Mouse (Mus musculus): Measurements from ENCODE around the gene Rps6ka4. TPM values are rescaled to one million over a fixed set of nuclear protein-coding genes. Genes with fewer than 3 reads are reported as not detected.
A peak's percentile ranks its signal among the peaks of the same experiment; 100 is the strongest.

Rps6ka4 gene
- polyA plus RNA-seq, 1 experiment from 2014 or later, result 7.0 TPM

DNA sequence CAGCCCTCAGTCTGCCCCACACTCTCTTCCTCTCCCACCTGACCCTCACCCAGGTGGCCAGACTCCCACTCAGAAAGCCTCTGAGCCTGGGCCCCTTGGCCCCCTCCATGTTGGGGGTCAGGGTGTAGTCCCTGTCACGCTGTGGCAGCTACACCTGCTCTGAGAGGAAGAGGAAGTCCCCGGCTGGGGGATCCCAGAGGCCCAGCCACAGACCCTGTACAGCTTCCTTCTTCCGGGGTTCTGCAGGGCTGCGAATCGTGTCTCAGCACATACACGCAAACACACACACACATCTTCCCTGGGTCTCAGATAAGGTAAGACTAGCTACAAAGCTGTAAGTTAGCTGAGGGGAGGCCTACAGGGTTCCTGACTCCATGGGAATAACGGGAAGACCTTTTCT is 17.6 kb upstream of the Rps6ka4 start, which contains the start of gene Ccdc88b:
Ccdc88b (minus strand) TSS at position 181 of the 400 bp plus-strand sequence.
- ATAC-seq (ENCODE audit: low FRiP score), result no peak
- Histone ChIP-seq H3K27ac (no peak within 1 kb of the TSS), H3K4me1 (replicated peaks) (peaks cover 23% of the 10 kb centered on the region), H3K9ac (no peak within 1 kb of the TSS), H3K9me3 (no peaks in the 10 kb centered on the region), H3K36me3 (no peaks in the 10 kb centered on the region), H3K4me3 (no peak within 1 kb of the TSS), H3K4me2 (no peak within 1 kb of the TSS), H3K27me3 (peaks cover 28% of the 10 kb centered on the region)
- WGBS, result 72% methylated on average over 7 of the region's 7 CpGs

DNA sequence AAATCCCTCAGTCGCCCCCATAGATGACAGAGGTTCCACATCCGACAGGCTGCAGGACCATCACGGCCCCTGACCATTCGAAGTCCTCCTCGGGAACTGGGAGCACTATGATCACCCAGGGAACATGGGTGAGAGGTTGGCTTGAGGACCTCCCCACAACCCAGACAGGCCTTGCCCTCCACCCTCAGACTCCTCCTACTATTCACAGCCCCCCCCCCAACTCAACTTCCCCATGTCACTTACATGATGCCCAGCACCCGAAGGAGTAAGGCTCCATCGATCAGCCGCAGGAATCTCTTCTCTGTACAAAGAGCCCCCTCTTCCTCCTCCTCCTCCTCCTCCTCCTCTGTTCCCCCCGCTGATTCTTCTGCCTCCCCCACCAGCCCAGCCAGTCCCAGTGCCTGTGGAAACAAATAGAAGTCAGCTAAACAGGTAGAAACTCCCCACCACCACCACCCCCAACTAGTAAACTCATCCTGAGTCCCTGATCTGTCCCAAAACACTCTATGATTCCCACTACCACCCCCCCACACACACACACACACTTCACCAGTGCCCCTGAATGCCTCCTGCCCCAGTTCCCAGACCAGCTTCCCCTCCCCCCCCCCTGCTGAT is 17.1 kb upstream of the Rps6ka4 start:
- no peak overlapping the region for H3K4me2 ChIP-seq
- H3K9ac ChIP-seq, result no peak overlapping the region
- H3K27me3 ChIP-seq, result peaks cover 33% of the 10 kb centered on the region
- no peak overlapping the region for H3K4me3 ChIP-seq
- no peaks in the 10 kb centered on the region for H3K36me3 ChIP-seq
- H3K27ac ChIP-seq, result no peak overlapping the region
- peaks cover 23% of the 10 kb centered on the region for H3K4me1 ChIP-seq (replicated peaks)
- no peak for ATAC-seq (ENCODE audit: low FRiP score)
- H3K9me3 ChIP-seq, result no peaks in the 10 kb centered on the region
- WGBS, result 77% methylated on average over 9 of the region's 9 CpGs

- Histone ChIP-seq H3K4me3 (no peak overlapping the region), H3K9ac (no peak overlapping the region), H3K4me2 (no peak overlapping the region), H3K27me3 (peaks cover 34% of the 10 kb centered on the region), H3K36me3 (no peaks in the 10 kb centered on the region), H3K4me1 (replicated peaks) (peaks cover 23% of the 10 kb centered on the region), H3K27ac (no peak overlapping the region), H3K9me3 (no peaks in the 10 kb centered on the region)
- ATAC-seq (ENCODE audit: low FRiP score), result no peak
- WGBS, result 53% methylated on average over 3 of the region's 3 CpGs
These were observed 16.5 kb upstream of the Rps6ka4 start for GRCm38 (mm10) chr19:6857003-6857360.

GRCm38 (mm10) chr19:6856281-6857002 is 16.0 kb upstream of the Rps6ka4 start:
- Histone ChIP-seq H3K9me3 (no peaks in the 10 kb centered on the region), H3K9ac (no peak overlapping the region), H3K27me3 (peaks cover 39% of the 10 kb centered on the region), H3K4me3 (no peak overlapping the region), H3K36me3 (no peaks in the 10 kb centered on the region), H3K4me1 (replicated peaks) (peaks cover 23% of the 10 kb centered on the region), H3K4me2 (no peak overlapping the region), H3K27ac (no peak overlapping the region)
- peak; percentile 14; the same call in 1 of the 2 replicates for ATAC-seq (ENCODE audit: low FRiP score)
- 38% methylated on average over 12 of the region's 12 CpGs for WGBS

DNA sequence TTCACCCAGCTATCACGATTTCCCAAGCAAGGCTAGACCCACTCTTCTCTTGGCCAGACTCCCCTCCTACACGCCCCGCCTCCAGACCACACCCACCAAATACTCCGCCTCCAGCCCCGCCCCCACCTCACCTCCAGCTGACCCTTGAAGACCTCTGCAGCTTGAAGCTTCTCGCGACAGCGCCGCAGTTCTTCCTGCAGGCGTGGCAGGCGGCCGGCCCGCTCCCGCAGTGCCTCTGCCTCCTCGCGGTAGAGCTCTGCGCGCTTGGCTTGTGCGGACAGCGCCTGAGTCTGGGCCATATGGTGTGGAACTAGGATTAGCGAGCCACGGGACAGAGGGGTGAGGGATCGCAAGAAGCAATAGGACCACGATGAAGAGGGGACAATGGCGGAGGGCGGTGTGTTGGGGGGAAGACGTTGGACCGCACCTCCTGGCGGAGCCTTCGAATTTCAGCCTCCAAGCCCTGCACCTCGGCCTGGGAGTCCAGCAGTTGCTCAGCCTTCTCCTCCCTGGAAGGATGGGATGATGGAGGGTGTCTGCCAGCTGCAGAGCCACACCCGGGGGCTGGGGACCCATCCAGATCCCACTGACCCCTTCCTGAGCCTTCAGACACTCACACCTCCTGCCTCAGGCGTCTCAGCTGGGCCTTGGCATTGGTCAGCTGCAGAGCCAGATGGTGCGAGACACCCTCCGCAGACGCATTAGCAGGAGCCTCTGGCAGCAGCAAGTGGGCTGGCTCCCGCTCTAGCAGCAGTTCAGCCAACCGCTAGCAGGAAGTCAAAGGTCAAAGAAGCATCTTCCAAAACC is 15.0 kb upstream of the Rps6ka4 start:
- Histone ChIP-seq H3K4me1 (replicated peaks) (peaks cover 23% of the 10 kb centered on the region), H3K27ac (no peak overlapping the region), H3K4me3 (peak overlapping the region; percentile 22), H3K9ac (0 out of 2 replicates have a peak overlapping the region, but pooled peaks have one; percentile 35), H3K27me3 (peaks cover 40% of the 10 kb centered on the region), H3K4me2 (peak overlapping the region; percentile 45), H3K36me3 (no peaks in the 10 kb centered on the region), H3K9me3 (no peaks in the 10 kb centered on the region)
- ATAC-seq (ENCODE audit: low FRiP score), result peak; percentile 74
- WGBS, result 6% methylated on average over 38 of the region's 38 CpGs

- Histone ChIP-seq H3K9me3 (no peaks in the 10 kb centered on the region), H3K4me3 (no peak overlapping the region), H3K4me2 (no peak overlapping the region), H3K27me3 (peaks cover 48% of the 10 kb centered on the region), H3K27ac (no peak overlapping the region), H3K36me3 (no peaks in the 10 kb centered on the region), H3K9ac (no peak overlapping the region), H3K4me1 (replicated peaks) (peaks cover 23% of the 10 kb centered on the region)
- WGBS, result 86% methylated on average over 12 of the region's 12 CpGs
- ATAC-seq (ENCODE audit: low FRiP score), result no peak
These were observed 14.2 kb upstream of the Rps6ka4 start for GRCm38 (mm10) chr19:6854658-6855057.

- Histone ChIP-seq H3K4me3 (no peak overlapping the region), H3K4me1 (replicated peaks) (peaks cover 23% of the 10 kb centered on the region), H3K27ac (no peak overlapping the region), H3K4me2 (no peak overlapping the region), H3K9me3 (no peaks in the 10 kb centered on the region), H3K9ac (no peak overlapping the region), H3K27me3 (peaks cover 55% of the 10 kb centered on the region), H3K36me3 (no peaks in the 10 kb centered on the region)
- WGBS, result 79% methylated on average over 8 of the region's 8 CpGs
- no peak for ATAC-seq (ENCODE audit: low FRiP score)
These were observed 13.5 kb upstream of the Rps6ka4 start for GRCm38 (mm10) chr19:6853903-6854302.

GRCm38 (mm10) chr19:6852393-6853305 is 12.2 kb upstream of the Rps6ka4 start:
- Histone ChIP-seq H3K27ac (no peak overlapping the region), H3K4me1 (replicated peaks) (peaks cover 32% of the 10 kb centered on the region), H3K9me3 (no peaks in the 10 kb centered on the region), H3K9ac (no peak overlapping the region), H3K4me3 (no peak overlapping the region), H3K4me2 (no peak overlapping the region), H3K36me3 (no peaks in the 10 kb centered on the region), H3K27me3 (peaks cover 68% of the 10 kb centered on the region)
- no peak for ATAC-seq (ENCODE audit: low FRiP score)
- 80% methylated on average over 21 of the region's 21 CpGs for WGBS

DNA sequence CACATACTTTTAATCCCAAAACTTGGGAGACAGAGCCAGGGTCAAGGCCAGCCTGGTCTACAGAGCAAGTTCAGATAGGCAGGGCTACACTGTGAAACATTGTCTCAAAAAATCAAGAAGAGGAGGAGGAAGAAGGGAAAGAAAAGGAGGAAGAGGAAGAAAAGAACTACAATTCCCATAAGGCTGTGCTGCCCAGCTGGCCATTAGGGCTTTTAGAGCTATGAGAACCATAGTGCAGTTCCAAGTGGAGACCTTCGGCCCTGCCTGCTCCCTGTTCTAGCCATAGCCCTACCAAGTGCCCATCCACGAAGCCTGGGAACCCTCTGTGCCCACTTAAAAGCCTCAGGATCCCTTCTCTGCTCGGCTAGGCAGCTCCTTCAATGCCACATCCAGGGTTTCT is 11.1 kb upstream of the Rps6ka4 start:
- Histone ChIP-seq H3K27ac (no peak overlapping the region), H3K36me3 (no peaks in the 10 kb centered on the region), H3K9ac (no peak overlapping the region), H3K9me3 (no peaks in the 10 kb centered on the region), H3K27me3 (peaks cover 79% of the 10 kb centered on the region), H3K4me3 (no peak overlapping the region), H3K4me2 (no peak overlapping the region), H3K4me1 (replicated peaks) (peaks cover 29% of the 10 kb centered on the region)
- 96% methylated on average over 3 of the region's 3 CpGs for WGBS
- no peak for ATAC-seq (ENCODE audit: low FRiP score)

DNA sequence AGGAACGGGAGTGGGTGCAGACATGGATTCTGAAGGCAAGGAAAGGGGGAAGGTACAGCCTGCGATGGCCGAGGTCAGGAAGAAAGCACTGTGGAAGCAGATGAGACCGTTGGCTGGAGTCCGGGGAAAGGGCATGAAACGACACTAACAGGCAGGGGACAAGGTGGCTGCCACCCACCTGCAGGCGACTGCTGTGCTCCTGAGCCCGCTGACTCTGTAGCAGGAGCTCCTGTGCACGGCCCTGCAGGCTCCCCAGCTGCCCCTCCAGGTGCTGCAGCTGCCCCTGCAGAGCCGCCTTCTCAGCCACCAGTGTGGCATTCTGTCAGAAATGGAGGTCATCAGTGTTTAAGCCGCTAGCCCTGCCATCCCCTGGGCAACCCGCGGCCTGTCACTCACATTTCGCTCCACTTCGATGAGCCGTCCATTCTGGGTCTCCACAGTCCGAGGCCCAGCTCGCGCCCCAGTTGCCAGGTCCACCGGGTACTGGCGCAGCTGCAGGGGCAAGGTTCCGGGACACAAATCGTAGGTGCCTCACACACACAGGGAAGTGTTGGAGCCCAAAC is 9.2 kb upstream of the Rps6ka4 start:
- ATAC-seq (ENCODE audit: low FRiP score), result no peak
- peaks cover 11% of the 10 kb centered on the region for H3K4me1 ChIP-seq (replicated peaks)
- peaks cover 81% of the 10 kb centered on the region for H3K27me3 ChIP-seq
- no peaks in the 10 kb centered on the region for H3K9me3 ChIP-seq
- H3K4me2 ChIP-seq, result no peak overlapping the region
- no peak overlapping the region for H3K27ac ChIP-seq
- 69% methylated on average over 23 of the region's 23 CpGs for WGBS
- H3K4me3 ChIP-seq, result no peak overlapping the region
- H3K36me3 ChIP-seq, result no peaks in the 10 kb centered on the region
- H3K9ac ChIP-seq, result no peak overlapping the region

DNA sequence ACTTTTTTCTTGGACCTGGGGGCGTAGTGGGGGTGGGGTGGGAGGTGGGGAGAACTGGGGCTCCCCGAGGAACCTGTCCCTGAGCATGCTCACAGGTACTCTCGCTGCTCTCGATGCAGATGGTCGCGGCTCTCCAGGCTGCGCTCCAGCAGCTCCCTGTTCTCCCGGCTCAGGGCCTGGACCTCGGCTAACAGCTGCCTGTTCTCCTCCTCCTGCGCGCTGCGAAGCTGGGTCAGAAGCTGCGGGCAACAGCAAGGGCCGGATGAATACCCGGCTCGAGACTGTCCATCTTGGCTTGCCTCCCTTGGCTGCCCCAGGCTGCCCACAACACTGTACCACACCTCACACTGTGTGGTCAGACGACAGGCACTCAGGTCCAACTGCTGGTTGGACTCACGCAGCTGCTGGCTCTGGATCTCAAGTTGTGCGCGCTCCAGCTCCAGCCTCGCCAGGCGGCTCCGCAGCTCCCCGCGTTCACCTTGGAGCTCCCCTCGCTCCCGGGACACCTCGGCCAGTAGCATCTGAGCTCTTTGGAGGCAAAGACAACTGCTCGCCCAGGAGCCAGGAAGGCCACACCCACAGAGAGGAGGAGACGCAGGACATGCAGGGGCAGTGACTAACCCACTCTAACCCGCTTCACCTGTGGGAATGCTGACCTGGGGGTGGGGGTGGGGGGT is 7.5 kb upstream of the Rps6ka4 start:
- 5% methylated on average over 31 of the region's 31 CpGs for WGBS
- ATAC-seq (ENCODE audit: low FRiP score), result no peak
- Histone ChIP-seq H3K4me3 (peak overlapping the region; percentile 21), H3K4me2 (peak overlapping the region; percentile 46), H3K4me1 (replicated peaks) (peaks cover 11% of the 10 kb centered on the region), H3K27me3 (peaks cover 78% of the 10 kb centered on the region), H3K27ac (no peak overlapping the region), H3K9me3 (no peaks in the 10 kb centered on the region), H3K36me3 (no peaks in the 10 kb centered on the region), H3K9ac (0 out of 2 replicates have a peak overlapping the region, but pooled peaks have one; percentile 46)

Measured in hindbrain, embryonic 13.5 days (tissue).